Mouse (Mus musculus) CH12.LX (cell line): ENCODE data around the gene Tex21. TPM values are rescaled to one million over a fixed set of nuclear protein-coding genes. Genes with fewer than 3 reads are reported as not detected.

ENCODE experiments used
- DNase-seq: peaks from one replicate; pipeline ENCODE4 v3.0.0-alpha.2; 2013; ENCODE audit errors: extremely low read depth
- H3K27ac ChIP-seq: 2 replicates; pipeline ENCODE4 v1.5.1; 2012; ENCODE audit warnings: low read depth, mild to moderate bottlenecking, control low read depth, moderate library complexity; ENCODE audit not compliant: insufficient read depth
- H3K27me3 ChIP-seq: replicated peaks from 2 replicates; pipeline ENCODE3; 2012; ENCODE audit warnings: inconsistent platforms
- H3K36me3 ChIP-seq, 2 experiments: replicated peaks in 1 of 2; 2 replicates each; pipeline versions ENCODE3 to v1.6.1; 2012; ENCODE audit warnings: inconsistent platforms in 1 of 2, low read length in 1 of 2, mild to moderate bottlenecking in 1 of 2, mixed read lengths in 1 of 2, moderate library complexity in 1 of 2; ENCODE audit not compliant: control insufficient read depth in 1 of 2, insufficient read depth in 1 of 2
- H3K4me1 ChIP-seq, 2 experiments: 2 replicates each; pipeline ENCODE4 v1.6.1; 2012; ENCODE audit warnings: inconsistent platforms in 1 of 2, moderate library complexity in 1 of 2; ENCODE audit not compliant: insufficient read depth in 2 of 2, control insufficient read depth in 1 of 2
- H3K4me2 ChIP-seq: 2 replicates; pipeline ENCODE4 v1.6.1; 2012; ENCODE audit warnings: low read depth, mild to moderate bottlenecking, control low read depth; ENCODE audit not compliant: poor library complexity, insufficient read depth, severe bottlenecking
- H3K4me3 ChIP-seq, 3 experiments: fragments of 150-350 bp in 1 of 3; sonication (generic) in 1 of 3; replicated peaks in 1 of 3; 2 replicates each; pipeline versions ENCODE3 to v1.5.1; 2011 to 2012; ENCODE audit warnings: low read depth in 2 of 3, low read length in 2 of 3, mild to moderate bottlenecking in 2 of 3, moderate library complexity in 2 of 3, control low read depth in 1 of 3, improper control_type of control experiment in 1 of 3, inconsistent platforms in 1 of 3, mixed read lengths in 1 of 3; ENCODE audit not compliant: poor library complexity in 1 of 3
- H3K79me2 ChIP-seq: replicated peaks from 2 replicates; pipeline ENCODE4 v1.6.1; 2012; ENCODE audit warnings: mild to moderate bottlenecking, moderate library complexity; ENCODE audit not compliant: control insufficient read depth, poor library complexity, insufficient read depth, severe bottlenecking; ENCODE audit errors: extremely low read depth
- H3K9ac ChIP-seq: 2 replicates; pipeline ENCODE4 v1.6.1; 2012; ENCODE audit warnings: low read depth, mild to moderate bottlenecking, control low read depth, moderate library complexity; ENCODE audit not compliant: insufficient read depth
- H3K9me3 ChIP-seq: replicated peaks from 2 replicates; pipeline ENCODE3; 2012; ENCODE audit warnings: low read length, inconsistent platforms, mixed read lengths
- BHLHE40 ChIP-seq: IDR thresholded peaks from 2 replicates; pipeline ENCODE4 v1.6.1; 2011; ENCODE audit warnings: mild to moderate bottlenecking, low read depth, low read length, improper control_type of control experiment
- CHD1 ChIP-seq: IDR thresholded peaks from 2 replicates; pipeline ENCODE4 v1.6.1; 2012; ENCODE audit warnings: low read depth, low read length, improper control_type of control experiment, inconsistent platforms
- E2F4 ChIP-seq: IDR thresholded peaks from 2 replicates; pipeline ENCODE4 v1.6.1; 2011; ENCODE audit warnings: low read depth, low read length, improper control_type of control experiment; ENCODE audit not compliant: insufficient replicate concordance
- ELF1 ChIP-seq: IDR thresholded peaks from 2 replicates; pipeline ENCODE4 v1.6.1; 2014; ENCODE audit warnings: low read depth, mild to moderate bottlenecking, inconsistent platforms, low read length, improper control_type of control experiment
- EP300 ChIP-seq: IDR thresholded peaks from 2 replicates; pipeline ENCODE4 v1.6.1; 2011; ENCODE audit warnings: low read length, improper control_type of control experiment
- ETS1 ChIP-seq: conservative IDR thresholded peaks from 2 replicates; pipeline ENCODE4 v1.6.1; 2012; ENCODE audit warnings: low read depth, mild to moderate bottlenecking, inconsistent platforms, low read length, improper control_type of control experiment, moderate library complexity
- GABPA ChIP-seq: IDR thresholded peaks from 2 replicates; pipeline ENCODE4 v1.6.1; 2012; ENCODE audit warnings: low read depth, low read length, improper control_type of control experiment, inconsistent platforms; ENCODE audit not compliant: insufficient replicate concordance
- HCFC1 ChIP-seq: IDR thresholded peaks from 2 replicates; pipeline ENCODE4 v1.6.1; 2012; ENCODE audit warnings: low read depth, mild to moderate bottlenecking, inconsistent platforms, low read length, improper control_type of control experiment
- JUN ChIP-seq: IDR thresholded peaks from 2 replicates; pipeline ENCODE4 v1.6.1; 2011; ENCODE audit warnings: low read depth, mild to moderate bottlenecking, low read length, improper control_type of control experiment, moderate library complexity; ENCODE audit not compliant: insufficient read depth
- KAT2A ChIP-seq: IDR thresholded peaks from 2 replicates; pipeline ENCODE4 v1.6.1; 2012; ENCODE audit warnings: low read length, improper control_type of control experiment, inconsistent platforms; ENCODE audit not compliant: insufficient replicate concordance
- MAX ChIP-seq: IDR thresholded peaks from 2 replicates; pipeline ENCODE4 v1.6.1; 2011; ENCODE audit warnings: low read length, improper control_type of control experiment
- MAZ ChIP-seq: IDR thresholded peaks from 2 replicates; pipeline ENCODE4 v1.6.1; 2012; ENCODE audit warnings: low read depth, mild to moderate bottlenecking, inconsistent platforms, low read length, improper control_type of control experiment, moderate library complexity
- MEF2A ChIP-seq: IDR thresholded peaks from 2 replicates; pipeline ENCODE4 v1.6.1; 2014; ENCODE audit warnings: low read depth, mild to moderate bottlenecking, inconsistent platforms, low read length, improper control_type of control experiment, borderline replicate concordance
- MXI1 ChIP-seq: IDR thresholded peaks from 2 replicates; pipeline ENCODE4 v1.6.1; 2011; ENCODE audit warnings: mild to moderate bottlenecking, low read depth, low read length, improper control_type of control experiment
- NELFE ChIP-seq: IDR thresholded peaks from 2 replicates; pipeline ENCODE4 v1.6.1; 2011; ENCODE audit warnings: low read depth, low read length, improper control_type of control experiment
- PAX5 ChIP-seq: IDR thresholded peaks from 2 replicates; pipeline ENCODE4 v1.6.1; 2012; ENCODE audit warnings: low read length, inconsistent platforms, mixed read lengths
- POLR2AphosphoS2 ChIP-seq: IDR thresholded peaks from 2 replicates; pipeline ENCODE4 v1.6.1; 2011; ENCODE audit warnings: low read depth, low read length, improper control_type of control experiment
- RCOR1 ChIP-seq: conservative IDR thresholded peaks from 2 replicates; pipeline ENCODE4 v1.6.1; 2012; ENCODE audit warnings: low read depth, mild to moderate bottlenecking, inconsistent platforms, low read length, improper control_type of control experiment
- SMC3 ChIP-seq: IDR thresholded peaks from 2 replicates; pipeline ENCODE4 v1.6.1; 2011; ENCODE audit warnings: low read depth, low read length, improper control_type of control experiment
- TBP ChIP-seq: conservative IDR thresholded peaks from 2 replicates; pipeline ENCODE4 v1.6.1; 2011; ENCODE audit warnings: low read depth, low read length, improper control_type of control experiment
- TCF12 ChIP-seq: IDR thresholded peaks from 2 replicates; pipeline ENCODE4 v1.6.1; 2014; ENCODE audit warnings: low read depth, mild to moderate bottlenecking, inconsistent platforms, low read length, improper control_type of control experiment
- USF1 ChIP-seq: IDR thresholded peaks from 2 replicates; pipeline ENCODE4 v1.6.1; 2014; ENCODE audit warnings: low read depth, mild to moderate bottlenecking, inconsistent platforms, low read length, improper control_type of control experiment
- USF2 ChIP-seq: conservative IDR thresholded peaks from 2 replicates; pipeline ENCODE4 v1.6.1; 2011; ENCODE audit warnings: low read depth, low read length, improper control_type of control experiment
- ZC3H11A ChIP-seq: IDR thresholded peaks from 2 replicates; pipeline ENCODE4 v1.6.1; 2012; ENCODE audit warnings: low read depth, mild to moderate bottlenecking, inconsistent platforms, low read length, improper control_type of control experiment
- ZKSCAN1 ChIP-seq: IDR thresholded peaks from 2 replicates; pipeline ENCODE4 v1.6.1; 2012; ENCODE audit warnings: low read depth, inconsistent platforms, low read length, improper control_type of control experiment, borderline replicate concordance
- ZNF384 ChIP-seq: IDR thresholded peaks from 2 replicates; pipeline ENCODE4 v1.6.1; 2012; ENCODE audit warnings: low read depth, low read length, improper control_type of control experiment, inconsistent platforms
- dilution Hi-C: fragments of 300-500 bp; cut with MboI; formaldehyde crosslinking; loops from 2 replicates; pipeline ENCODE4 v1.14.3; 2020; ENCODE audit warnings: low sequenced_read_pairs; ENCODE audit not compliant: extremely low pct_unique_long_range_greater_than_20kb, extremely low pct_ligation_motif_present
- in situ Hi-C: fragments of 300-500 bp; cut with MboI; formaldehyde crosslinking; loops from 3 replicates; pipeline ENCODE4 v1.14.3; 2019; ENCODE audit warnings: low sequenced_read_pairs, low pct_ligation_motif_present, low pct_unique_long_range_greater_than_20kb, mixed read lengths
- polyA plus RNA-seq: library from polyadenylated mRNA; unstranded; fragments of >175 nt; gene quantifications from 2 replicates; pipeline ENCODE4 v1.2.1, GENCODE M21; 2012; ENCODE audit warnings: low read depth; ENCODE audit not compliant: insufficient read length
- total RNA-seq, 2 experiments: library from RNA; depleted of rRNA; stranded (reverse); fragments of 300-350 nt in 1 of 2; fragments of >200 nt in 1 of 2; gene quantifications; 2 replicates each; pipeline ENCODE4 v1.2.3; 2012 to 2014

The Tex21 gene
- total and polyA plus RNA-seq, 3 experiments: 0.11 to 0.42 (median 0.29) TPM

DNA sequence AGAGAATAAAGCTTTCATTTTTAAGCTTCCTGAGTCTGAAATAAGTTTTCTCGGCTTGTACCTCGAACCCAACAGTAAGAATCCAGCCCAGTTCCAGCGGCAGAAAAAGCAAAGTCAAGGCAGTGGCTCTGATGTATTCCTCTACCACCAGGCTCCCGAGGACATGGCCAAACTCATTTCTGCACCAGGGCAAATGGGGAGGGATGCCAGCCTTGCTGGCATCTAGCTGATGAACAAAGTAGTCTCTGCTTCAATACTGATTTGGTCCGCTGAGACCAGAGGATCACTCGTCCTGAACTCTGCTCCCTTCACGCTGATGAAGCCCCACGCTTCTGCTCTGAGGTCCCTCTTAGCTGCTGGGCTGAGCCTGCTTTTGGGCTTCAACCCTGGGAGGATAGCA is 7.4 kb upstream of the Tex21 start:
- in situ Hi-C loops: no loop called here
- Histone ChIP-seq H3K9me3 (no peaks in the 10 kb centered on the region), H3K4me1 (peaks cover 10 to 28% of the 10 kb centered on the region in 2 experiments), H3K79me2 (peaks cover 34% of the 10 kb centered on the region), H3K36me3 (peaks cover 0 to 5% of the 10 kb centered on the region in 2 experiments), H3K9ac (no peak overlapping the region), H3K27me3 (no peaks in the 10 kb centered on the region), H3K4me3 (no peak overlapping the region), H3K4me2 (no peak overlapping the region), H3K27ac (no peak overlapping the region)
- dilution Hi-C loops: no loop called here
- DNase-seq: no peak
- TF ChIP-seq ELF1: no peak
- no peak for TF ChIP-seq KAT2A
- no peak for TF ChIP-seq PAX5
- no peak for TF ChIP-seq TCF12
- no peak for TF ChIP-seq MAZ
- TF ChIP-seq TBP: no peak
- TF ChIP-seq NELFE: no peak
- TF ChIP-seq MXI1: no peak
- TF ChIP-seq USF1: no peak
- no peak for TF ChIP-seq E2F4
- no peak for TF ChIP-seq USF2
- no peak for TF ChIP-seq ZNF384
- TF ChIP-seq MAX: no peak
- no peak for TF ChIP-seq POLR2AphosphoS2

DNA sequence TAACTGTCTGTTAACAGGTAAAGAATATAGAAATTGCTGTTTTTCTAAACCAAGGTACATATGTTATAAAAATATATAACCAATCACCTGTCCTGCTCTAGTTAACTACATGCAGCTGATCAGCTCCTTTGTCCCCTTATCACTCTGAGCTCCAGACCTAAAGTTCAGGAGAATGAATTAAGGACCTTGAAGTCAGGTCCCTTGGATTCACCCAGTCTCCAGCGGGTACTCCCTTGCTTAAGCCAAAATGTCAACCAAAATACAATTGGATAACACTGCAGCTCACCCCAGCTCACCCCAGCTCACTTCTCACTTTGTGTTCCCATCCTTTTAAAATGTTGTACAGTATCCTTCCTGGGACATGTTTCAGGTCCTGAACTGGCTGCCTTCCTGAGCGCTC is 7.0 kb upstream of the Tex21 start:
- Histone ChIP-seq H3K4me1 (peaks cover 9 to 24% of the 10 kb centered on the region in 2 experiments), H3K4me3 (no peak overlapping the region)

DNA sequence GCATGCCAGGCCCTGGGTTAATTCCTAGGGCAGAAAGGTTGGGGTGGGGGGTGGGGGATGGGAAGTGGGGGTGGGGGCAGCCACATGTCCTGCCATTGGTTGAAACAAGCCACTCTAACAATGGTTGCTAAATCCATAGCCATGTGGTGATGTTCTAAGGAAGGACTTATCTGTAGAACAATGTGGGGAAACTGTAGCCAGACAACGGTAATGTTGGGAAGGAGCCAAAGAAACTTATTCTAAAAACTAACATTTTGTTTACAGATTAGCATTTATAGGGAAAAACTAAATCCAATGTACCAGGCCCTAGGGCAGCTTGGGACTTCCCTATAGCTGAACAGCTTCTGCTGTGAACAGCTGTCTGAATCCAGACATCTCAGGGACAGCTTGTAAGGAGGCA is 6.5 kb upstream of the Tex21 start:
- no peak for DNase-seq
- Histone ChIP-seq H3K27ac (no peak overlapping the region), H3K36me3 (no peaks in the 10 kb centered on the region), H3K9me3 (no peaks in the 10 kb centered on the region), H3K4me2 (no peak overlapping the region), H3K4me1 (peaks cover 6 to 19% of the 10 kb centered on the region in 2 experiments), H3K79me2 (peaks cover 25% of the 10 kb centered on the region), H3K9ac (no peak overlapping the region), H3K4me3 (no peak overlapping the region), H3K27me3 (no peaks in the 10 kb centered on the region)
- dilution Hi-C loops (no loop called here), in situ Hi-C loops (no loop called here)
- no peak for TF ChIP-seq MEF2A
- no peak for TF ChIP-seq JUN
- TF ChIP-seq KAT2A: no peak
- TF ChIP-seq HCFC1: no peak
- TF ChIP-seq MAZ: no peak
- no peak for TF ChIP-seq EP300
- no peak for TF ChIP-seq BHLHE40
- TF ChIP-seq ZC3H11A: no peak
- no peak for TF ChIP-seq ETS1
- no peak for TF ChIP-seq RCOR1
- TF ChIP-seq CHD1: no peak
- TF ChIP-seq E2F4: no peak
- TF ChIP-seq ZKSCAN1: no peak
- TF ChIP-seq ZNF384: no peak
- TF ChIP-seq MXI1: no peak
- no peak for TF ChIP-seq SMC3

More for the DNA sequence above, 7.0 kb upstream of the Tex21 start:
- H3K4me2 ChIP-seq: no peak overlapping the region
- H3K27ac ChIP-seq: no peak overlapping the region
- dilution Hi-C loops (no loop called here), in situ Hi-C loops (no loop called here)
- no peak overlapping the region for H3K9ac ChIP-seq
- H3K36me3 ChIP-seq: peaks cover 0 to 3% of the 10 kb centered on the region in 2 experiments
- H3K9me3 ChIP-seq: no peaks in the 10 kb centered on the region
- DNase-seq: no peak
- no peak for TF ChIP-seq NELFE
- TF ChIP-seq MAX: no peak
- no peak for TF ChIP-seq USF1
- TF ChIP-seq GABPA: no peak
- no peak for TF ChIP-seq ELF1
- no peaks in the 10 kb centered on the region for H3K27me3 ChIP-seq
- peaks cover 30% of the 10 kb centered on the region for H3K79me2 ChIP-seq
